Mouse (Mus musculus): Measurements from ENCODE around the gene Sgta. TPM values are rescaled to one million over a fixed set of nuclear protein-coding genes. Genes with fewer than 3 reads are reported as not detected.

Gene Sgta
- polyA plus RNA-seq, 1 experiment = 66.8 TPM

GRCm38 (mm10) chr10:81007240-81007639 lies 52.7 kb downstream of the Sgta start:
- Histone ChIP-seq H3K4me3 (ENCODE audit: insufficient read depth, low read length) (no peak overlapping the region), H3K27ac (ENCODE audit: insufficient read depth, low read depth, low read length) (no peak overlapping the region), H3K4me1 (ENCODE audit: control insufficient read depth, insufficient read depth, low read length) (peaks cover 5% of the 10 kb centered on the region)
- TF ChIP-seq POLR2A (IDR thresholded peaks at IDR 0.05; ENCODE audit: borderline replicate concordance, low read depth, low read length) (no peak), CTCF (IDR thresholded peaks at IDR 0.05; ENCODE audit: low read depth, low read length) (no peak)

GRCm38 (mm10) chr10:81006005-81006677 lies 53.8 kb downstream of the Sgta start:
- H3K27ac ChIP-seq (ENCODE audit: insufficient read depth, low read depth, low read length) = no peak overlapping the region
- TF ChIP-seq POLR2A (IDR thresholded peaks at IDR 0.05; ENCODE audit: borderline replicate concordance, low read depth, low read length) = no peak
- TF ChIP-seq CTCF (IDR thresholded peaks at IDR 0.05; ENCODE audit: low read depth, low read length) = no peak
- H3K4me1 ChIP-seq (ENCODE audit: control insufficient read depth, insufficient read depth, low read length) = peaks cover 5% of the 10 kb centered on the region
- no peak overlapping the region for H3K4me3 ChIP-seq (ENCODE audit: insufficient read depth, low read length)

- Histone ChIP-seq H3K4me1 (ENCODE audit: control insufficient read depth, insufficient read depth, low read length) (peaks cover 3% of the 10 kb centered on the region; the same call in 1 of the 2 replicates), H3K4me3 (ENCODE audit: insufficient read depth, low read length) (no peak overlapping the region), H3K27ac (ENCODE audit: insufficient read depth, low read depth, low read length) (no peak overlapping the region)
- TF ChIP-seq CTCF (IDR thresholded peaks at IDR 0.05; ENCODE audit: low read depth, low read length) (no peak), POLR2A (IDR thresholded peaks at IDR 0.05; ENCODE audit: borderline replicate concordance, low read depth, low read length) (no peak)
Measured at GRCm38 (mm10) chr10:81001161-81001560, 58.8 kb downstream of the Sgta start.

- Histone ChIP-seq H3K27ac (ENCODE audit: insufficient read depth, low read depth, low read length) (no peak overlapping the region), H3K4me1 (ENCODE audit: control insufficient read depth, insufficient read depth, low read length) (peaks cover 3% of the 10 kb centered on the region; the same call in 1 of the 2 replicates), H3K4me3 (ENCODE audit: insufficient read depth, low read length) (no peak overlapping the region)
- TF ChIP-seq POLR2A (IDR thresholded peaks at IDR 0.05; ENCODE audit: borderline replicate concordance, low read depth, low read length) = no peak
Measured at GRCm38 (mm10) chr10:81000197-81001062, 59.6 kb downstream of the Sgta start.

- Histone ChIP-seq H3K4me1 (ENCODE audit: control insufficient read depth, insufficient read depth, low read length) (peaks cover 4% of the 10 kb centered on the region; the same call in 1 of the 2 replicates), H3K27ac (ENCODE audit: insufficient read depth, low read depth, low read length) (no peak overlapping the region), H3K4me3 (ENCODE audit: insufficient read depth, low read length) (no peak overlapping the region)
- TF ChIP-seq CTCF (IDR thresholded peaks at IDR 0.05; ENCODE audit: low read depth, low read length) (peak; percentile 23), POLR2A (IDR thresholded peaks at IDR 0.05; ENCODE audit: borderline replicate concordance, low read depth, low read length) (no peak)
Measured at GRCm38 (mm10) chr10:80999362-81000196, 60.4 kb downstream of the Sgta start.

GRCm38 (mm10) chr10:80998778-80999177 lies 61.2 kb downstream of the Sgta start:
- H3K4me1 ChIP-seq (ENCODE audit: control insufficient read depth, insufficient read depth, low read length) = peaks cover 4% of the 10 kb centered on the region; the same call in 1 of the 2 replicates
- TF ChIP-seq POLR2A (IDR thresholded peaks at IDR 0.05; ENCODE audit: borderline replicate concordance, low read depth, low read length) (no peak), CTCF (IDR thresholded peaks at IDR 0.05; ENCODE audit: low read depth, low read length) (peak; percentile 57)
- no peak overlapping the region for H3K27ac ChIP-seq (ENCODE audit: insufficient read depth, low read depth, low read length)
- no peak overlapping the region for H3K4me3 ChIP-seq (ENCODE audit: insufficient read depth, low read length)

- peaks cover 4% of the 10 kb centered on the region; the same call in 1 of the 2 replicates for H3K4me1 ChIP-seq (ENCODE audit: control insufficient read depth, insufficient read depth, low read length)
- H3K27ac ChIP-seq (ENCODE audit: insufficient read depth, low read depth, low read length) = no peak overlapping the region
- TF ChIP-seq POLR2A (IDR thresholded peaks at IDR 0.05; ENCODE audit: borderline replicate concordance, low read depth, low read length) = no peak
- TF ChIP-seq CTCF (IDR thresholded peaks at IDR 0.05; ENCODE audit: low read depth, low read length) = no peak
- H3K4me3 ChIP-seq (ENCODE audit: insufficient read depth, low read length) = no peak overlapping the region
Measured at GRCm38 (mm10) chr10:80998021-80998420, 62.0 kb downstream of the Sgta start.

- Histone ChIP-seq H3K4me3 (ENCODE audit: insufficient read depth, low read length) (no peak overlapping the region), H3K4me1 (ENCODE audit: control insufficient read depth, insufficient read depth, low read length) (peaks cover 4% of the 10 kb centered on the region; the same call in 1 of the 2 replicates), H3K27ac (ENCODE audit: insufficient read depth, low read depth, low read length) (no peak overlapping the region)
- no peak for TF ChIP-seq POLR2A (IDR thresholded peaks at IDR 0.05; ENCODE audit: borderline replicate concordance, low read depth, low read length)
- no peak for TF ChIP-seq CTCF (IDR thresholded peaks at IDR 0.05; ENCODE audit: low read depth, low read length)
Measured at GRCm38 (mm10) chr10:80997332-80997731, 62.6 kb downstream of the Sgta start.

- TF ChIP-seq CTCF (IDR thresholded peaks at IDR 0.05; ENCODE audit: low read depth, low read length) (no peak), POLR2A (IDR thresholded peaks at IDR 0.05; ENCODE audit: borderline replicate concordance, low read depth, low read length) (no peak)
- Histone ChIP-seq H3K4me1 (ENCODE audit: control insufficient read depth, insufficient read depth, low read length) (peaks cover 4% of the 10 kb centered on the region; the same call in 1 of the 2 replicates), H3K27ac (ENCODE audit: insufficient read depth, low read depth, low read length) (no peak overlapping the region), H3K4me3 (ENCODE audit: insufficient read depth, low read length) (no peak overlapping the region)
Measured at GRCm38 (mm10) chr10:80996501-80996900, 63.5 kb downstream of the Sgta start.
